Comparison of ENCODE assay signal across 9 mouse cellular contexts in genomic region chr10:22158310-22158999, GRCm38 (mm10). TPM values are rescaled to one million over a fixed set of nuclear protein-coding genes. Genes with fewer than 3 reads are reported as not detected.
DNase-seq lines count a peak whose midpoint lies in the region; ATAC-seq and TF ChIP-seq lines count a peak whose summit lies in the region.
"Not testable (repeated sequence)": the region's sequence is repeated elsewhere in the genome, so short reads cannot be mapped to it uniquely, and the experiment has no call there.
"Had no signal": no experiment of that assay in that cellular context is flagged by ENCODE, and none has a peak within 500 bp of the region (broad histone marks: within the 10 kb centered on the region; RNA-seq: fewer than 3 reads in every experiment).

Gene Raet1e (plus strand): TSS chr10:22158569.
Gene H60b (plus strand): TSS chr10:22158586.

- H3K9me3 ChIP-seq in hindbrain, postnatal 0 days (ENCODE audit: low read length); neural tube, embryonic 12.5 days: not testable (repeated sequence)

- ATAC-seq in Patski, result peak; percentile 91
- peak; percentile 78 for ATAC-seq in hindbrain, postnatal 0 days
- peak; percentile 60 for ATAC-seq in neural tube, embryonic 12.5 days (ENCODE audit: low FRiP score, low read depth)

- H3K27ac ChIP-seq in hindbrain, postnatal 0 days; neural tube, embryonic 12.5 days: not testable (repeated sequence)

- not testable (repeated sequence) for H3K9ac ChIP-seq in hindbrain, postnatal 0 days (replicated peaks; ENCODE audit: low read length)
- 0 out of 2 replicates have a peak within 1 kb of the TSS, but pooled peaks have one; percentile 29 for H3K9ac ChIP-seq in neural tube, embryonic 12.5 days

- intact Hi-C loops in left cerebral cortex, postnatal 4 days (cut with DNase I), result loop anchor here (10.0 kb wide), 1 partner anchor 124 kb away; no protein-coding TSS in a partner anchor

- POLR2A ChIA-PET in Patski (lab: Charles Lee), result interaction anchor here (1.4 kb wide), 1 partner anchor 8 kb away, joined by 5 read pairs; no protein-coding TSS in a partner anchor

- not testable (repeated sequence) for H3K36me3 ChIP-seq in hindbrain, postnatal 0 days (ENCODE audit: insufficient read depth, low read length); neural tube, embryonic 12.5 days

- in situ Hi-C loops in Patski (cut with MboI; ENCODE audit: low pct_unique_long_range_greater_than_20kb), result loop anchor here (5.0 to 25.0 kb wide), 4 partner anchors 104 to 771 kb away; partner anchors contain the start of gene Aldh8a1

- not testable (repeated sequence) for H3K4me1 ChIP-seq in hindbrain, postnatal 0 days (ENCODE audit: insufficient read depth, low read length); neural tube, embryonic 12.5 days

- peaks cover 32% of the 10 kb centered on the region for H3K27me3 ChIP-seq in Patski
- peaks cover 56% of the 10 kb centered on the region for H3K27me3 ChIP-seq in hindbrain, postnatal 0 days (ENCODE audit: insufficient read depth, low read length)
- peaks cover 58% of the 10 kb centered on the region for H3K27me3 ChIP-seq in neural tube, embryonic 12.5 days (replicated peaks)

- H3K4me2 ChIP-seq in hindbrain, postnatal 0 days (ENCODE audit: low read depth, low read length), result peak within 1 kb of the TSS; percentile 46; the same call in 1 of the 2 replicates
- peak within 1 kb of the TSS; percentile 61 for H3K4me2 ChIP-seq in neural tube, embryonic 12.5 days (replicated peaks)

- CTCF ChIA-PET in Patski (lab: Charles Lee), result not testable (repeated sequence)

- not testable (repeated sequence) for TF ChIP-seq CTCF in Patski (IDR thresholded peaks at IDR 0.05); hindbrain, postnatal 0 days (IDR thresholded peaks at IDR 0.05; ENCODE audit: low read depth)

- peak within 1 kb of the TSS; percentile 25 for H3K4me3 ChIP-seq in hindbrain, postnatal 0 days (ENCODE audit: low read length)
- H3K4me3 ChIP-seq in neural tube, embryonic 12.5 days, result peak within 1 kb of the TSS; percentile 25

- not testable (repeated sequence) for DNase-seq in Patski (ENCODE audit: low read depth, low spot score)
- DNase-seq in embryo, embryonic 11 days, result peak; percentile 82
- peak; percentile 47 to 59 for DNase-seq in heart, adult 18-20 months
- peak; percentile 55 for DNase-seq in hindbrain, postnatal 0 days (ENCODE audit: low spot score)
- peak; percentile 57 for DNase-seq in left cerebral cortex, postnatal 4 days
- DNase-seq in lung, postnatal 14 days, result peak; percentile 75
- peak; percentile 53 to 66 for DNase-seq in urinary bladder, adult 18-20 months (ENCODE audit: low spot score in 2 of 2)

- under 1% methylated on average over 47 of the region's 48 CpGs for WGBS in hindbrain, postnatal 0 days
- under 1% methylated on average over 48 of the region's 48 CpGs for WGBS in neural tube, embryonic 12.5 days

RNA-seq across cellular contexts. Expression of gene Raet1e, which starts in this region (rescaled TPM):
- 2.1 TPM for polyA plus RNA-seq in Patski (2021)
- total RNA-seq in heart, adult 18-20 months (2021), result under 1 TPM in 1 of 2 experiments, not detected in 1; 0.39 TPM
- total RNA-seq in hindbrain, postnatal 0 days (2014; rRNA removed), result 0.26 TPM in 1 of 2 replicates, not detected in the other
- polyA plus RNA-seq in hindbrain, postnatal 0 days (2015; fragmentation: Nextera tagmentation; extraction: Ambion mirVana), result 0.28 and 0.48 TPM in 2 replicates
- under 1 TPM; 0.42 to 0.44 TPM for total RNA-seq in left cerebral cortex, postnatal 4 days (2021)
- polyA plus RNA-seq in neural tube, embryonic 12.5 days (2016; fragmentation: Nextera tagmentation; extraction: Ambion mirVana), result 4.9 and 5.8 TPM in 2 replicates
- total RNA-seq: layer of hippocampus, postnatal 14 days had no signal

RNA-seq across cellular contexts. Expression of gene H60b, which starts in this region (rescaled TPM):
- polyA plus RNA-seq in Patski (2021), result 9.9 TPM
- not detected for total RNA-seq in heart, adult 18-20 months (2021)
- not detected in 2 replicates for total RNA-seq in hindbrain, postnatal 0 days (2014; rRNA removed)
- 0.44 and 0.64 TPM in 2 replicates for polyA plus RNA-seq in hindbrain, postnatal 0 days (2015; fragmentation: Nextera tagmentation; extraction: Ambion mirVana)
- under 1 TPM; 0.34 to 0.36 TPM for total RNA-seq in left cerebral cortex, postnatal 4 days (2021)
- polyA plus RNA-seq in neural tube, embryonic 12.5 days (2016; fragmentation: Nextera tagmentation; extraction: Ambion mirVana), result 0.48 and 0.92 TPM in 2 replicates
- total RNA-seq: layer of hippocampus, postnatal 14 days had no signal

Comparison
In these comparisons a context has a peak if more than half of its experiments do, and no peak if none do; other contexts are left out.
1. Peak in DNase-seq in heart, adult 18-20 months; RNA of the genes that start here not detected or under 1 TPM.
2. Peak in DNase-seq, ATAC-seq, H3K4me3 ChIP-seq and H3K4me2 ChIP-seq in hindbrain, postnatal 0 days; RNA of the genes that start here not detected or under 1 TPM.
3. Peak in DNase-seq in left cerebral cortex, postnatal 4 days; RNA of the genes that start here not detected or under 1 TPM.